Mouse (Mus musculus): ENCODE measurements around the gene 4933424G06Rik.
A peak's percentile ranks its signal among the peaks of the same experiment; 100 is the strongest.

Gene 4933424G06Rik

DNA sequence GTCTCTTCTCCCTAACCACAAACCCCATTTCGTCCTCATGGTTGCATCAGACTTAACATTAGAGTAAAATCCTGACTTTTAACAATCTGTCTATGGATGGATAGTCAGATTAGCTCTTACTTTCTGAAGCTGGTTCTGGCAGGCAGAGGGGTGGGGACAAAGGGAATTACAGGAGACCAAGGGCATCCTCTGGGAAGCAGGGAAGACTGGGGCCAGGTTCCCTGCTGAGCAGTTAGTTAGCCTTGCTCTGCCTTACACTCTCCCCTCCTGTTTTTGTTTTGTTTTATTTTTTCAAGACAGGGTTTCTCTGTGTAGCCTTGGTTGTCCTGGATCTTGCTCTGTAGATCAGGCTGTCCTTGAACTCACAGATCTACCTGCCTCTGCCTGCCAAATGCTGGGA, 60.0 kb downstream of the 4933424G06Rik start:
- DNase-seq (ENCODE audit: low spot score), result no peak

DNA sequence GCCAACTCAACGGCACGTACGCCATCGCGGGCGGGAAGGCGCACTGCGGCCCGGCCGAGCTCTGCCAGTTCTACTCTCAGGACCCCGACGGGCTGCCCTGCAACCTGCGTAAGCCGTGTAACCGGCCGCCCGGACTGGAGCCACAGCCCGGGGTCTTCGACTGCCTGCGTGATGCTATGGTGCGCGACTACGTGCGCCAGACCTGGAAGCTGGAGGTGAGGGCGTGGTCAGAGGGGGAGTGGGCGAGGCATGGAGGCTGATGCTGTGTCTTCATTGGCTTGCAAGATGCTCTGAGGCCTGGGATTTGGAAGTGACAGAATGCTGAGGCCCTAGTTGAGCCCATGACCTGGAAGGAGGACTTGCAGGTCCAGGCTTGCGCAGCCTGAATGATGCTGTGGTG, 61.0 kb downstream of the 4933424G06Rik start:
- no peak for DNase-seq (ENCODE audit: low spot score)

DNA sequence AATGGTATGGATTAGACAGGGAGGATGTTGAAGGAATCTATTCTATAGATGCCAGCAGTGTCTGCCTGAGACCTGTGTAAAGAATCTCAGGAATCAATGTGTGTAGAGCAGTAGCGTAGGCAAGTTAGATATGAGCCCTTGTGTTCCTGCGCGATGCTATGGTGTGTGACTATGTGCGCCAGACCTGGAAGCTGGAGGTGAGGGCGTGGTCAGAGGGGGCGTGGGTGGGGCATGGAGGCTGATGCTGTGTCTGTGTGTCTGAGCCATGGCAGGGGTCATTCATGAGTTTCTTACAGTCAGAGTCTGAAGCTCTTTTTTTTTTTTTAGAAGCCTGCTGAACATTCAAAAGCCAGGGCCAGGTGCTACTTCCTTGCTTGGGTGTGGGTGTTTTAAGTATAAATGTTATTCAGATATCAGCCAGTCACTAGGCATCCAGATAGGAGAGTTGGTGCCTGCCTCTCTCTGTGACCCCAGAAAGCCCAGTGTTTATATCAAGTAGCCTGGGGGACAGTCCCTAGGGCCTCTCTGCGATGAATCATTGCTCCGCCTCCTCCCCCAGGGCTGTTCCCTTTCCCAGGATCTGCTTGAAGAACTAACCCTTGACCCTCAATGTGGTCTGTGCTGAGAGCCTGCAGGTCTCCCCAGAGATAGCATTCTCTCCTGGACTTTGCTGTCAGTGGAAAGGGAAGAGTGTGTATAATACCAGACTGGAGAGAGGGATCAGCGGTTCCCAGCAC, 62.4 kb downstream of the 4933424G06Rik start:
- DNase-seq (ENCODE audit: low spot score), result no peak

DNA sequence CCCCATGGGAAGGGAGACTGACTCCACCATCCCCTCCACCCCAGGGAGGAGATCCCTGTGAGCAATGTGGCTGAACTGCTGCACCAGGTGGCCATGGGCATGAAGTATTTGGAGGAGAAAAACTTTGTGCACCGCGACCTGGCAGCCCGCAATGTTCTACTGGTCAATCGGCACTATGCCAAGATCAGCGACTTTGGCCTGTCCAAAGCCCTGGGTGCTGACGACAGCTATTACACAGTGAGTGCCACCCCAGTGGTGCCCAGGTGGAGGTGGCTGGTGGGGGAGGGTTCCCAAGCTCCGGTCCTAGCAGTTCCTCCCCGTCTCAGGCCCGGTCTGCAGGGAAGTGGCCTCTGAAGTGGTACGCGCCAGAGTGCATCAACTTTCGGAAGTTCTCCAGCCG, 70.8 kb downstream of the 4933424G06Rik start:
- DNase-seq (ENCODE audit: low spot score), result no peak

DNA sequence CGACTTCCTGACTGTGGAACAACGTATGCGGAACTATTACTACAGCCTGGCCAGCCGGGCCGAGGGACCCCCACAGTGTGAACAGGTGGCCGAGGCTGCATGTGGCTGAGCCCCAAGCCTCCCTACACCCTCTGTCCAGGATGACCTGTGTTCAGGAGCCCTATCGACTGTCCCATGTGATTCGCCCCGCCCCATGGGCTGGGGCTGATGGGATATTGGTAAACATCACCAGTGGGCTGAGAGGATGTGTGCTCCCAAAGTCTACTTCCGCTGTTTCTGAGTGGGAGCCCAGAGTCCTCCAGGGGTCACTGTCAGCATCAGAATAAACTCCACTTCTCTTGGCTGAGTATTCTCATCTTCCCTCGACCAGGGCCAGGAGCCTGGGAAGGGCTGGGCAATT, 72.5 kb downstream of the 4933424G06Rik start:
- no peak for DNase-seq (ENCODE audit: low spot score)

DNA sequence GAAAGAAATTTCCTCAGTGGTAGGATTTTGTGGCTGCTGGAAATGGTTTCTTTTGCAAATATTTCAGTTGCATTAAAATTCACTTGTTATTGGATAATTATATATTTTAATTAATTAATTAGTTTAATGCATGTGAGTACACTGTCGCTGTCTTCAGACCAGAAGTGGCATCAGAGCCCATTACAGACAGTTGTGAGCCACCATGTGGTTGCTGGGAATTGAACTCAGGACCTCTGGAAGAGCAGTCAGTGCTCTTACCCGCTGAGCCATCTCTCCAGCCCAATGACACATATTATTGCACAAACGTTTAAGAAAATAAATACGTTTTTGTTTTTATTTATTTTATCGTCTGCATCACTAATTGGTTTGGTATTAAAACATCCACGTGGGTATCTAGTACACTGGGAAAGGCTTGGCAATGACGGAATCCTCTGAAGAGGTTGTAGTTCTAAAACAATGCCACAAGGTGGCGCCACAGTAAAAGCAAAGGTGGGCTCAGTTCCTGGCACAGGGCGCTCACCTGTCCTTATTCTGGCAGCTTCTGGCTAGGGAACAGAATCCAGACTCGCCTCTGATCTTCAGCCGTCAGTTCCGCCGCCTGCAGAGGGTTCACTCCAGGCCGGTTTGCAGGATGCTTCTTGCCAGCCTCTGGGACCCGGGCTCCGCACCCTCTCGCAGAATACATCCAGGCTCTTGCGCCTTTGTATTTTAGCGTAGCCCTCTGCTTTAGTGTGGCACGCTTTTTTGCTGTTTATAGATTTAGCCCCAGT, 74.6 kb downstream of the 4933424G06Rik start:
- peak; percentile 67 for DNase-seq (ENCODE audit: low spot score)

DNA sequence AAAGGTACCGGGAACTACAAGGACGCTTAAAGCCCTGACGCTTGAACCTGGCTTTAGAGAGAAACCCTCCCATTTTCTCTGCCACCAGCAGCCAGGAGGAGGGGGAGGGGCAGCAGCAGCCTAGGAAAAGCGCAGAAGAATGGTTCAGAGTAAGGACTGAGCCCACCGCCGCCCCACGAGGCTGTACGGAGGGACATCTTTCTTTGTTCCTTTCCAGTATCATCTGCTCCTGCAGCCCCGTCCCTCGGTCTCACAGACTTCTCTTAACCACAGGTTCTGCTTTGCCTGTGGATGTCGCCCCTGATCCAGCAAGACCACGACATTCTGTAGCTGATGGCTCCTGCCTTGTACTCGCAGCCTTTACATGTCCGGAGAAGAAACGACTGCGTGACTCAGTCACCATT, 75.3 kb downstream of the 4933424G06Rik start:
- no peak for DNase-seq (ENCODE audit: low spot score)

DNA sequence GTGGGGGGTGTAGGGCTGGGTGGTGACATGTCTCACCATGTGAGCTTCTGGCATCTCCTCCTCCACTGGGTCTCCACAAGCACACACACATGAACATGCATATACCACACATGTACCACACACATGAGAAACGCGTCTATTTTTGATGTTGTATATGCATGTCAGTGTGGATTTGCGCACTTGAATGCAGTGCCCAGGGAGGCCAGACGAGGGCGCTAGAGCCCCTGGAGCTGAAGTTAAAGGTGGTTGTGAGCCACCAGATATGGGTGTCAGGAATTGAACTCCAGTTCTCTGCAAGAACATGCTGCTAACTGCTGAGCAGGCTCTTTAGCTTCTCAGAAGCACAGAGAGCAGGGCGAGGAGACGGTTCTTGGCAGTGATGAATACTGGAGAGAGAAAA, 76.4 kb downstream of the 4933424G06Rik start:
- DNase-seq (ENCODE audit: low spot score), result no peak

DNA sequence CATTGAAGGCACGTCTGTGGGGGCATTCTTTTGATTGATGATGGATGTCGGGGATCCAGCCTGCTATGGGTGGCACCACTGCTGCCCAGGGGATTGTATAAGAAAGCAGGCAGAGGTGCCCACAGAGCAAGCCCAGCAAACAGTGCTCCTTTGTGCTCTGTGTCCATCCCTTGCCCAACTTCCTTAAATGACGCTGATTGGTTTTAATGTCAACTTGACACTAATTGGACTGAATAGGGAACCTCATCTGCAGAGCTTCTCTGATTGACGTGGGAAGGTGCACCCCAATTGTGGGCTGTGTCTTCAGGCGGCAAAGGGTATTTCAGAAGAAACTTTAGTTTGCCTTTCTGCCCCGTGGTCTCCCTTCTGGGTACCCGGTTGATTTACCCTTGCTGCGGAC, 79.5 kb downstream of the 4933424G06Rik start:
- DNase-seq (ENCODE audit: low spot score), result no peak

DNA sequence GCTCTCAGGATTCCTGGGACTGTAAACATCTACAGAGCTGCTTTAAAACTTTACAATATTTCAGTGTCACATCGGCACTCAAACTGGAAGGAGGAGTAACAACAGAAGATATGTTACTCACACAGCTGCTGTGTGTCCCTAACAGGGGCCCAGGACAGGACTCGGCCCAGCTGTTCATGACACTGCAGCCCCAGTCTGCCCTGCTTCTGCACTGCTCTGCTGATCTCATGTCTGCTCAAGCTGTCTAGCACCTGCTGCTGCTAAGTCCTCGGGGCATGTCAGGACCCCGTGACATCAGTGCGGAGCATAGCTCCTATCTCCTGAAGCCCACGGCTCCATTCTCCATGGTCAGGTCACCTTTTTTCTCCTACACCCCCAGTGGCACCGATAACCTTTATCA, 86.8 kb downstream of the 4933424G06Rik start:
- no peak for DNase-seq (ENCODE audit: low spot score)

DNA sequence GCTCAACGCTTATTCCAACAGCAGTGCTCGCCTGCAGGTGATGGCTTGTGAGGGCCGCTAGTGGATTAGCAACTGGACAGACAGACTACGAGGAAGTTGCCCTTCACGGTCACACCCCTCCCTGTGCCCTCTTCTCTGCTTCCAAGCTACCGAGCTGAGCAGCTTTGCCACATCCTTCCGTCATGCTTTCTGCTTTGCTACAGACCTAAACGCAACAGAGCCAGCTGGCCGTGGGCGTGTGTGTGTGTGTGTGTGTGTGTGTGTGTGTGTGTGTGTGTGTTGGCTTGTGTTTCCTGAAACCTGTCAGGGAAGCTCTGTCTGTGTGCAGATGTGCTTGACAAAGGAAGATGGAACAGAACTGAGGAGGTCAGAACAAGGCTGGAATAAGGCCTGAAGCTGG, 87.5 kb downstream of the 4933424G06Rik start:
- no peak for DNase-seq (ENCODE audit: low spot score)

DNA sequence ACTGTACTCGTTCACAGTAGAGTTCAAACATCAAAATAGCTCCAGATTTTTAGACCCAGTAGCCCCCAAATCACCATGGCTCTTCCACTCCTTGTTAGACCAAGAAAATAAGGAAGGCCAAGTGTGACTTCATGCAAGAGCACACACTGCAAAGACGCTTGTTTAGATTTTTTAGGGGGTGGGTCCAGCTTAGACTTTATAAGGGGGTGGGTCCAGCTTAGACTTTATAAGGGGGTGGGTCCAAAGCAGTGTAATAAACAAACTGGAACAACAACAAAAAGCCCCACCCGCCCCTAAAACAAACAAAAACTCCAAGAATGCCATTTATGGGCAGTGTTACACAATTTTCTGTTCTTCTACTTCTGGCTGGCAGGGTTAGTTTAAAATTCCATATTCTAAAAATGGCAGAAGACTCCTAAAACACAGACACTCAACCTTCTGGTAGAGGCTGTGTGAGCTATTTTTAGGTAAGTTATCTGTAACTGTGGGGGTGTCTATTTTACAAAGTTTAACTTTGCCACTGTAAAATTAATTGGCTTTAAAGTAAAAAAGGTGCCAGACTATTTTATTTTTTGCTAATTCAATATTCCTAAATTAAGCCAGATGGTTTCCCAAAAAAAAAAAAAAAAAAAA, 90.5 kb downstream of the 4933424G06Rik start:
- DNase-seq (ENCODE audit: low spot score), result no peak

DNA sequence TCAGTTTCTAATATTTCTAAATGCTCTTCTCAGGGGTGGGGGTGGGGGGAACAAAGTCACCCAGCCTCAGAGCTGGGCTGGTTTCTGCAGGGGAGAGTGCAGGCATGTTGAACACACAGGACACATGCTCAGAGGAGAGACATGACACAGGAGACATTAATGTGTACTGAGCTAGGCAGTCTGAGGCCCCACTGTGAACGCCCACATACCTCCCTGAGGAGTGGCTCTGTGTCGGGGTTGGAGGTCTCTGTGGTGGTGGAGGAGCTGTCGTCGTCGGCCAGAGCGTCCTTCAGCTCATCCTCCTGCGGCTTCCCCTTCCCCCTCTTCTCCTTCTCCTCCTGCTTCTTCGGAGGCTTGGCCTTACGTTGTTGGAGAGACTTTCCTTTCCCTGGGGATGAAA, 94.3 kb downstream of the 4933424G06Rik start:
- no peak for DNase-seq (ENCODE audit: low spot score)

DNA sequence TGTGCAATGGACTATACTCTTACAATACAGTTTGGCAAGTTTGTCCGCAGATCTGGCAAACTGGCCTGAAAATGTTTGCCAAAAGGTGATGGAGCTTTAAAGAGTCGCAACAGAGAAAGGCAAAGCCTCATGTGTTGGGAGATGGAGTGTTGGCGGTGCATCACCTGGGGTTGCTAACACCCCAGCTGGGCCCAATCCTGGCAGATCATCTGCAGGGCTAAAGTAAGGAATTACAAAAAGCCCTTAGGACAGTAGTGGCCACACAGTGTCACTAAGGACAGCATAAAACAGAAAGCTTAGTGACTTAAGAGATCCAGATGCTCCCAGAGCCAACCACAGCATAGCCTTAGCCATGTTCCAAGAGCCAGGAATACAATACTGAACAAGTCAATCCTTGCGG, 94.9 kb downstream of the 4933424G06Rik start:
- DNase-seq (ENCODE audit: low spot score), result no peak

DNA sequence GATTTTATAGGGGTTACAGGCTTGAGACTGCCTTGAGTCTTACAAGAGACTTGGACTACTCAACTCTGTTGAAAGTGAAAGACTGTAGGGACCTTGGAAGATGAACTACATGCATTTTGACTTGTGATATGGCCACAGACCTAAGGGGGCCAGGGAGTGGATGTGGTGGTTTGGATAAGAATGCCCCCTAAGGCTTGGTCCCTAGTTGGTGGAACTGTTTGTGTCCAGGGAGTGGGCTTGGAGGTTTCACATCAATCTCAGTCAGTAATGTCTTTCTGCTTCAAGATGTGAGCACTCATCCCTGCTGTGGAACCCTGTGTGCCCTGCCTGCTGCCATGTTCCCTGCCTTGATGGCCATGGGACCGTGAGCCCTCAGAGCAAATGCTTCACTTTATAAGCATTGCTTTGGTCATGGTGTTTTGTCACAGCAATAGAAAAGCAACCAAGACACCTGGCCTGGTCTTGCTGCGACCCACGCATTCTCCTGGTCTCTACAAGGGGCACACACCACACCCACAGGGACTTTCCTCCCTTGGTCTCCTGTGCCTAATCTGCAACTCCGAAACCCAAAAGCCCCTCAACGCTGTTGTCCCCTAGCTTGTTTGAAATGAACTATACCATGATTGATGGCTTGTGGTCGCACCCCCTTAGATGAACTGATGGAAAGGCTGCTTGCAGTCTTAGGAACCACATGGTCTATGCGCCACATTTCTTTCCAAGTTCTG, 96.4 kb downstream of the 4933424G06Rik start:
- DNase-seq (ENCODE audit: low spot score), result no peak

DNA sequence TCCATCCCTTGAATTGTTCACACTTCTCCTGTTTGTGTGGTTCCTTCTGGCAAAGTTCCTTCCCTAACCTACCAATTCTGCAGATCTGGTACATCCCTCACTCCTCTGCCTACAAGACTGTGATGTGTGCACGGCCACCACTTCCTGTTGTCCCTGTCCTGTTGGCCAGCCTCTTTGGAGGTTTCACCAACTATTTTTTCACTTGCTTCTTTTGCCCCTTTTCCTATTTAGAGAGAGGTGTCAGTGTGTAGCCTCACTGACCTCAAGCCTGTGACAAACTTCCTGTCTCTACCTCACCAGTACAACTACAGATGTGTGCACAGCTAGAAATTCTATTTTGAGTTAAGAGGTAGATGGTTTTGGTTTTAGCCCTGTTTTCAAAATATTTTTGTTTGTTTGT, 97.1 kb downstream of the 4933424G06Rik start:
- no peak for DNase-seq (ENCODE audit: low spot score)
